Mouse (Mus musculus) ovary, postnatal 14 days (tissue): ENCODE results near the gene Pars2.

Experiments used
- DNase-seq: peaks from one replicate; pipeline ENCODE4 v3.0.0; 2022; ENCODE audit warnings: low spot score

Gene Pars2

DNA sequence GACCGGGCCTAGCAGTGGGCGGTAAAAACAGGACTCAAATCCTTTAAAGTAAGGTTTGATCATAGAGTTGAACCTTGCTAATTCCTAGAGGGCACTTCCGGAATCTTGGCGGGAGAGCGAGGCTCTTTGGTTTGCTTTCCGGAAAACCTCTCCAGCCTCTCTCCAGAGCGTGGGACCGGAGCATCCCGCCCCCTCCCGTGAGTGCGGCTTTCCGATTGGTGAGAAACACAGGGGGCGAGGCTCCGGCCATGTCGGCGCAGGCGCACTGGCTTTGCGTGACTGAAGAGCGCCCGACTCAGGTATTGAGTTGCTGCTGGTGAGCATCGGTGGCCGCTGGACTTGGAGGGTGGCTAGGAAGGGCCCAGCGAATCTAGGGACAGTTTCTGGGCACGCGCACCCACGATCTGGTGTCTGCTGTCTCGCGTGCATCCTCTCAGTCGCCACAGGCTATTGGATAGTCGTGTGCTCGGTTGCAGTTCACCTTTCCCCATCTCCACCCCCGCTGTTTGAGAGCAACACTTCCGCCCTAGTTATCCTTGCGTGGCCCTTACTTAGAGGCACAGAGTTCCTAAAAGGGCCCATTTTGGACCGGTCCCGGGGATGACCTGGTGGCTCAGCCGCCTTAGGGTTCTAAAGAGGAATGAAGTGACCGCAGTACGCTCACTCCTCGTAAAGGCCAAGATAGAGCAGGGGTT lies at the start of gene Pars2:
Gene Pars2 (plus strand): TSS at position 237 of the 695 bp plus-strand sequence.
- DNase-seq = peak; percentile 93

GRCm38 (mm10) chr4:106606639-106607554 lies 44.0 kb upstream of the Pars2 start:
- DNase-seq = no peak

DNA sequence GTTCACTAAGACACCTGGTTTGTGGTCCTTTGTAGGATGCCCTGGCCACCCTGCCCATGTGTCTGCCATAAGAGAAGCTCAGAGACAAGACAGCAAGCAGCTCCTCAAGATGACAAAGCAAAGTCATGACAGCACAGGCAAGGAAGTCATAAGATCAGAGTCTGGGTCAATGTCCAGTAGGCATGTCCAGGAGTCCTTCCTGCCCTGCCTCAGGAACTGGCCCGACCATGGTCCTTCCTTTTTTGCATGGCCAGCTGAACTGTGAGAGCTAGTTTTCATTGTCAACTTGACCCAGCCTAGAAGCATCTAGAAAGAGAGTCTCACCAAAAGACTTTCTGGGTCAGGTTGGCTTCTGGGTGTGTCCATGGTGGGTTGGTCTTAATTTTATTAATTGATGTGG lies 43.0 kb upstream of the Pars2 start:
- no peak for DNase-seq

- DNase-seq = no peak
These were observed 37.8 kb upstream of the Pars2 start for GRCm38 (mm10) chr4:106613105-106613504.

- no peak for DNase-seq
These were observed 37.3 kb upstream of the Pars2 start for GRCm38 (mm10) chr4:106613560-106613959.

DNA sequence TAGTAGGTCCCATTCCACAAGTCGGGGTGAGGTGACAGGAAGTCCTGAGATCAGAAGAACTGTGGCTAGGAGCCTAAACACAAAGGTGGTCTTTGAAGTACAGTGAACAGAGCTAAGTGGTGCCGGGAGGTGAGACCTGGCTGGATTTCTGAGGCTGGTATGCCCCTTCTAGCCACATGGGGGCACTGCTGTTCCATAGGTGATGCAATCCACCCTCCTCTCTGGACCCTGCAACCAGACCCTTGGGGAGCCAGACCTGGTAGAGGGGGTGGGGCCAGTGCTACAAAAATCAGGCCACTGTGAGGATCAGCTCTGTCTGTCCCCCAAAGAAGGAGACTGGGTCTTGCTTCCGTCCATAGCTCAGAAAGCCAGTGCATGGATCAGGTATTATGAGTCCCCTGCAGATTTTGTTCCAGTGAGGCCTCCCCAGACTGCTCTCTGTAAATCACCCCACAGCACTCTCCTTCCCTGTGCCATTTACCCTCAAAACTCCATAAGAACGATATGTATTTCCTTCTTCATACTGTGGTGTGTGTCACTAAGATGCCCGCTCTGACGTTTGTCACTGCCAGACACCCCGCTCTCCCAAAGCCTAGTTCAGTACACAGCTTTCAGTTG lies 36.6 kb upstream of the Pars2 start:
- DNase-seq = peak; percentile 65

DNA sequence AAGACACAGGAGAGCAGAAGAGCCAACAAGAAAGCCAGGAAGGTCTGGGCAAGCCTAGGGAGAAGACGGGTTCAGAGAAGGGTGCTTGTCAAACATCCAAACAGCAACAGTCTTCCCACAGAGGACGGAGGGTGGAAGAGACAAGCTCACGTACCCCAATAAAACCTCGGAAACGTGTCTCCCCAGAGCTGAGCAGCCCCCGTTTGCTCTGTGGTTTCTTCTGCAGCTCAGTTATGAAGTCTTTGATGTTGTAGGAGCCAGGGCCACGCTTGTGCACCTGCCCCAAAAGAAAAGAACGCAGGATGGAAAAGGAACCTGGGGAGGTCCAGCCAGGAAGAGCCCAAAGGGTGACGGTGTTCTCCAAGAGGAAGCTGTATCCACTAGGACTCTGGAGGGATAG lies 36.0 kb upstream of the Pars2 start:
- no peak for DNase-seq

GRCm38 (mm10) chr4:106615637-106616036 lies 35.2 kb upstream of the Pars2 start:
- DNase-seq = no peak

DNA sequence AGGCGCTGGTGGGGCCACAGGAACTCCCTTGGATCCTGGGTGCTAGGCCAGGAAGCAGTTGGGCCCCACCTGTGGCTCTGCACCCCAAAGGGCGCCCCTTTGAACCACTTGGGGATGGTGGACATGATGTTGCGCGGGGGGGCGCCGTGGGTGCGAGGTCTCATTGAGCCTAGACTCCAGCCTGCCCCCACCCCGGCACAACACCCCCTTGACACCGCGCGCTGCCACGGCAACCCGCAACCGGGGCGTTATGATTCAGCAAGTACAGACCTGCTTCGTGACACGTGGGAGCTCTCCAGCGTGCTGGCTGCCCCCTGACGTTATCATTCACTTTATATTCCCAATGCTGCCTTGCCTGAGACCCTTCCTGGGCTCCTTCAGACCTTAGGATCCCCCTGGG lies 33.8 kb upstream of the Pars2 start, which contains the start of gene Lexm:
Gene Lexm (minus strand): TSS at position 186 of the 400 bp plus-strand sequence.
- DNase-seq = no peak

GRCm38 (mm10) chr4:106618898-106619297 lies 32.0 kb upstream of the Pars2 start:
- DNase-seq = no peak

GRCm38 (mm10) chr4:106621428-106621827 lies 29.4 kb upstream of the Pars2 start:
- DNase-seq = no peak

DNA sequence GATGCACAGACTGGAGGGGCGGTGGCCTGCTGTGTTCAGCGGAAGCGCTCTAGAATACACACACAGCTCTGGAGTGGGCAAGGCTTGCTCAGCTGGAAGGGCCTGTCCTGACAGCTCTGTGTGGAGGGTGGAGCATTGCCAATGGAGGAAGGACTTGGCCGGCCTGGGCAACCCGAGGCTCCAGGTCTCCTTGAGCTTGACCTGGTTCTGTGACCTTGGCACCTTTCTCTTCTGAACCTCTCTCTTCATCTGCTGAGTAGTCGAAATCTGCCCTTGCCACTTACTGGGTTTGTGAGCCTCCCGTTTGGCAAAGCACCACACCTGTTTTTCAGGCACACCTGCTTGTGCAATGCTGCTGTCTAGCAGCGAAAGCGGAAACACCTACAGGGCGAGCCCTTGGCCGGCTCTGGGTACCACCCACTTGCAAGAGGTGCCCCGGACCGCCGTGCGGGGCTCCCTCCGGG lies 28.8 kb upstream of the Pars2 start, which contains the start of gene Ttc22:
Gene Ttc22 (plus strand): TSS at position 403 of the 464 bp plus-strand sequence.
- no peak for DNase-seq

DNA sequence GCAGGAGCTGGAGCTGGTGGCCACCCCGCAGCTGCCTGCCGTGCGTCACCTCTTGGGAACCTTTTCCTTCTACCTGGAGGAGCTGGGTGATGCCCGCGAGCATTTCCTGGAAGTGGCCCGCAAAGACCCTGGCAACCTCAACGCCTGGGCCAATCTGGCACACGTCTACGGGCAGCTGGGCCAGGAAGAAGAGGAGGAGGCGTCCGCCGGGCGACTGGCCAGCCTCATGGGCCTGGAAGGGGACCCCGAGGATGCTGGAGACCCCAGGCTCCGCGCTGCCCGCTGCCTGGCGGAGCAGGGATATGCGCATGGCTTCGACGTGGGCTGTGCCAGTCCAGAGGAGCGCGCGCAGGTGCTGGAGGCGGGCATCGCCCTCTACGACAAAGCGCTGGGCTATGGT lies 28.2 kb upstream of the Pars2 start:
- DNase-seq = no peak

DNA sequence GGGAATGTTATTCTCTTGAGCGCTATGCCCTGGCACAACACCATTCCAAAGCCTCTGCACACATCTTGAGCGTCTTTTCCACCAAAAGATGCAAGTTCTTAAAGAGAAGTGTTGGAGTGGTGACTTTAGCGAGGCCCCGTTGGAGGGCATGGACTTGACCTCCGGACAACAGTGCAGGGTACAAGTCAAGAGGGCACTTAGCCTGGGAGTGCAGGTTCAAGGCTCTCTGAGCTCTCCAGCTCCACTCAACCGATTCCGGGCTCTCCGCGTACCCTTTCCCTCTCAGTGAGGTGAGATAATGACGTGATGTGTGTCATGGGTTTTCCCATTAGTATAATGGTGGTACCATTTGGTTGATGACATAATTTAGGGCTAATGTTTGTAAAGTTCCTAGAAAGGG lies 26.6 kb upstream of the Pars2 start:
- no peak for DNase-seq

DNA sequence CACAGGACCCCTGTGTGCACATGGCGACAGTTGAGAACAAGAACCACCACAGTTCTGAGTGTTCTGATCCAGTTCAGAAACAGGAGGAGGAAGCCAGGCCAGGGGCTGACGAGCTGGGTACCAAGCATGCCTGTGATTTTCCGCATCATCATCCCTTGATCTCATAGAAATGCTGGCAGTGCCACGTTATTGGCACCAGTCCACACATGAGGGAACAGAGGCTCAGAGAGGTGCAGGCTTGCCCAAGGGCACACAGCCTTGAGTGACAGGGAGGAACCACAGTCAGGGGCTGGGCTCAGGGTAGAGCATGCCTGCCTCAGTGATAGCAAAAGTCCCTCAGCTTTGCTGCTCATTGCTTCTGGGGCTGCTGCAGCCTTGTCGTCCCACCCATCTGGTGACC lies 23.1 kb upstream of the Pars2 start:
- DNase-seq = no peak

DNA sequence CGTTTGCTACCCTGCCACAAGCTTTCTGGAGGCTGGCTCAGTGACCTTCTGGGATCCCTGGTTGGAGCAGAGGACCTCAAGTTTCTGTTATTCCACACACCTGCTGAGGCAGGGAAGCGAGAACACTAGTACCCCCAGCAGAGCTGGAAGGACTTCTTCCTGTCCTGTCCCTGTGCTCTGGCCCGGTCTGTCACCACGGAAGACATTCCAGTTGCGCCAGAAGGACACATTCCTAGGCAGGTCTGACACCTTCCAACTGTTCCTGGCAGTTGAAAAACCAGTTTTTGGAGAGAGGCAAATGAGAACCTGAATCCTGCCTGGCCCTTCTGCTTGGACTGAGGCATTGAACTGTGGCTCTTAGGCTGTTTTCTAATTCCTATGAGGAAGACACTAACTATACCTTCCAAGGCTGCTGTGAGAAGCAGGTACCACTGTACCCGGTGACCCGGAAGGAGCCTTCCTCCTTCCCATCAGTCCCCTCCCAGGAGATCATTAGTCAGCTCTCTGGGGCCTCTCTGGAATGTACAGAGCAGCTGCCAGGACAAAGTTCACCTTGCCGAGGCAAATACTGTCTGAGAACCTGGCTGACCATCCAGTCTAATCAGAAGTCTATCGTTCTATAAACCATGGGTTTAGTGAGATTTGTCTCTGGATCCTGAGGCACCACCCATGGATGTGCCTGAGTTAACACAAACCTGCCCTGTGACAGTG lies 22.1 kb upstream of the Pars2 start:
- DNase-seq = no peak

DNA sequence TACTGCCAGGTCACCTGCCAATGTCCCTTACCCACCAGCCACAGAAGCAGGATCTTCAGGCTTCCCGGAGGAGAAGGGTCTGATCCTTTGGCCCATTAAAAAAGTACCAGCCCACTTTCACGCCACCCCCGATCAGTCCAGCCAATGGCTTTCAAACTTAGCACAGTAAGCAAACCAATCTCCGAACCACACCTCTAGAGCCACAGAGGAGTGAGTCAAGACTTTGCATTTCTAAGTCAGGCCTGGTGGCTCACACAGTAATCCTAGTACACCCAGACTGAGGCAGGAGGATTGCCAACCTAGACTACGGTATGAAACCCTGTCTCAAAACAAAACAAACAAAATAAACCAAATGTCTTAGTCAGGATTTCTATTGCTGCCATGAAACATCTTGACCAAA lies 21.5 kb upstream of the Pars2 start:
- no peak for DNase-seq

DNA sequence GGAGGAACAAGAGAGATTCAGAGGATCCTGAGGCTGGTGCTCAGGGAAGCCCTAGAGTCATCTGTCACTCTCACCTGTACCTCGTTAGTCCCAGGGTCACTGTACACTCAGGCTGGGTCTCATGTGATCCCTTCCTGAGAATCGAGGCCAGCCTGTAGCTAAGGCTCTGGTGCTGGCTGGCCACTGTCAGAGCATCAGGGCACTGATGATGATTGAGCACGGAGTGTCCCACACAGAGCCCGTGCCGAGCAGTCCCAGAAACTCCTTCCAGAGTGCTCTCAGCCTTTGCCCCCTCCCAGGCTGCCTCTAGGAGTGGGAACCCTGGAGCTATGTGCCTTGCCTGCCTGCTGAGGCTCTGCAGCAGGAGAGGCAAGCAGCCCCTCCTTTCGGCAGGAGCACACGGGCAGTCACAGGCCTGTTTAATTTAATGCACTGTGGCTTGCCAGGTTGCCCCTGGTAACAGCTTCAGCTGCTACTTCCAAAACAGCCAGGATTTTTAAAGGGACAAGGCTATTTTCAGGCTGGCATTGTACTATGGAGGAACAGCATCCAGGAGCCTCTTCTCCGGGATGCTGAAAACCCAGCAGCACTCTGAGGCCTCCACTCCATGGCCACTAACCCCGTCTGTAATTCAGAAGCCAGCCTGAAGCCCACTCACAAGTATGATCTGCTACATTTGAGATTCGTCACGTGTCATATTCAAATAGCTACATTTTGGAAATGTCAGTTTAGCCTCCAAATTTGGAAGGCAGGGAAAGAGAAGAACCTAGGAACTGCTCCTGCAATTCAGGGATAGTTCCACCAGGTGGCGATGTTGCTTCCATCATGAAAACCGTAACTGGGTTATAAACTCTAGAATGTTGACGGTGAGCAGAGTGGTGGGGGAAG lies 20.3 kb upstream of the Pars2 start:
- DNase-seq = peak; percentile 32

DNA sequence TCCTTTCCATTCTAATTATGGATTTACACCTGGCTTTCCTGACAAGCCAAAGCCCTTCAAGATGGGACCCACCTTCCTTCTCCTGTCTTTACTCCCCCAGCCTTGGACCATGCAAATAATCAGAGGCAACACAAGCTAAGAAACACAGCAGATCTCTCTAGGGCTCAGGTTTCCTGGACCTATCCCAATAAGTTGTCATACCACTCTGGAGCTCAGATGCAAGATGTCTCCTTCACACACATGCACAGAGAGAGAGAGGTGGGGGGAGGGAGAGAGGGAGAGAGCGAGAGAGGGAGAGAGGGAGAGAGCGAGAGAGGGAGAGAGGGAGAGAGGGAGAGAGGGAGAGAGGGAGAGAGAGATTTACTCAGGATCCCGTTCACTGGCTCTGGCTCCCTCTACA lies 18.6 kb upstream of the Pars2 start:
- no peak for DNase-seq

DNA sequence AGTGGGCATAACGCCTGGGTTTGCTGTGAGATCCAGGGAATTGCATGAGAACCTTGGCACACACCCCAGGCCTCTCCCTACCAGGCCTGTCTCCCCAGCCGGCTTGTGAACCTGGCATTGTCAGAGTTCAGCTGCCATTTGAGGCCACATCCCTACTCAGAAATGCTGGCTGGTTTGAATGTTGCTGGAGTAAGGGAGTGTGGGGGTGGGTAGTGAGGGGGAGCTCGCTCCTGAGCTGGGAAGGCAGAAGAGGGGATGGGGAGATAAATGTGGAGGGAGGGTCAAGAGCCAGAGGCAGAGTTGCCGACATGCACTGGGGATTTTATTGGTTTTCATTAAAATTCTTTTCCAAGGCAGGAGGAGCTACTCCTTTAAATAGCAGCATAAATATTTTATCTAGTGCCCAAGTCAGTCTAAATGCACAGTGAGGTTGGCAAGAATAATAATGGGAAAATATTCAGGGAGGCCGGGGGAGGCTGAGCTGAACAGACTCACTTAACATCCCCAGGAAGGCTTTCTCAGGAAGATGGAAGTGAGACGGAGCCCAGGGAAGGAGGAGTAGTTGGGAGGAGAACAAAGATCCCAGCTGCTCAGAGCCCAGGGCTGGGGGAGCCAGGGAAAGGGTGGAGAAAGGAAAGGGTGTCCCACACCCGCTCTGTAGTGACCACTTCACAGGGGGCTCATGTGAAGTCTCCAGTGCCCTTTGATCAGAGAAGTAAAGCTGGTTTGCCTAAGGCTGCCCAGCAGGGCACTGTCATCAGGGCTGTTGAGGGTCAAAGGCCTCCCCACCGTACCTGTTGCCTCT lies 17.4 kb upstream of the Pars2 start:
- DNase-seq = no peak
